Mouse (Mus musculus): ENCODE results near the gene Zfp831.

GRCm38 (mm10) chr2:174605020-174605419 is 38.3 kb upstream of the Zfp831 start:
- TF ChIP-seq GATA1 (IDR thresholded peaks at IDR 0.05; ENCODE audit: borderline replicate concordance, low read length) = no peak
- TF ChIP-seq FLI1 (IDR thresholded peaks at IDR 0.05; ENCODE audit: low read length) = no peak
